Mouse (Mus musculus): ENCODE data around the gene Mpdz. TPM values are rescaled to one million over a fixed set of nuclear protein-coding genes. Genes with fewer than 3 reads are reported as not detected.

Mpdz gene
- 0.40 and 0.81 TPM in 2 replicates for polyA plus RNA-seq (2012; ENCODE audit: insufficient read depth, insufficient read length, missing spikeins)

DNA sequence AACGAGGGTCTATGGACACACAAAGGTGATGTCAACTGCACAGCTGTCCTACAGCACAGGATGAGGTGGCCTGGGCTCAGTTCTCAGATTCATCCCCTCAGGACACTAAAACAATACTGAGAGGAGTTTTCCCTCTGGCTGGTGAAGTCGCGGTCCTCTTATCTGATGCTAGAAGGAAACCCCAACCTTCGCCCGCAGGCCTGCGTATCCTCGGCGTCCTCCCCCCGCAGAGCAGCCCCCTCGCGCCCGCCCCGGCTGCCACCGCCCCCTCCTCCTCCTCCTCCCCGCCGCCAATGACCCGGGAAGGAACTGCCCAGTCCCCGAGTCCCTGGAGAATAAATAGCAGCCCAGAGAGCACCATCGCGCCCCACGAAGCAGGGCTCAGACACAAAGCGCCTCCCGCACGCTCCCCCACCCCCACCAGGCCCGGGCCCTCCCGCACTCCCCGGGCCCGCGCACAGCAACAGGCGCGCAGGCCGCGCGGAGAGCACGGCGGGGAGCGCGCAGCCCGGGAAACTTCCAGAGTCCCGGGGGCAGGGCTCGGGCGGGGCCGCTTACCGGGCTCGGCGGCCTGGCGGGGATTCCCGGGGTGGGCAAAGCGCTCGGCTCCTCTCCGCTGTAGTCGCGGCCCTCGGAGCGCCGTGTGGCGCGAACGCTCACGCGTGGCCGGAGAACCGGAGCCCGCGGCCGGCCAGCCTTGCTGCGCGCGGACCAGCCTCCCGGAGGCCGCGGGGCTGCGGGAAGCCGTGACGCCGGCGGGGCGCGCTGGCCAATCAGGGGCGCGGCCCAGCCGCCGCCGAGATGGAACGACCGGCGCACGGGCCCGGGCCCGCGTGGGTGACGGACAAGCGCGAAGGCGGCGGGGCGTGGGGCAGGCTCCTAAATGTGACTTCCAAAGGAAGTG lies at the start of gene Mpdz:
Gene Mpdz (minus strand): TSS at position 738 of the 904 bp plus-strand sequence.
- no peak for TF ChIP-seq CTCF (IDR thresholded peaks at IDR 0.05; ENCODE audit: low read depth, low read length)
- TF ChIP-seq POLR2A (IDR thresholded peaks at IDR 0.05; ENCODE audit: borderline replicate concordance, low read depth, low read length), result no peak
- Histone ChIP-seq H3K27ac (ENCODE audit: insufficient read depth, low read depth, low read length) (no peak within 1 kb of the TSS), H3K4me3 (ENCODE audit: insufficient read depth, low read length) (no peak within 1 kb of the TSS), H3K4me1 (ENCODE audit: control insufficient read depth, insufficient read depth, low read length) (no peaks in the 10 kb centered on the region)

DNA sequence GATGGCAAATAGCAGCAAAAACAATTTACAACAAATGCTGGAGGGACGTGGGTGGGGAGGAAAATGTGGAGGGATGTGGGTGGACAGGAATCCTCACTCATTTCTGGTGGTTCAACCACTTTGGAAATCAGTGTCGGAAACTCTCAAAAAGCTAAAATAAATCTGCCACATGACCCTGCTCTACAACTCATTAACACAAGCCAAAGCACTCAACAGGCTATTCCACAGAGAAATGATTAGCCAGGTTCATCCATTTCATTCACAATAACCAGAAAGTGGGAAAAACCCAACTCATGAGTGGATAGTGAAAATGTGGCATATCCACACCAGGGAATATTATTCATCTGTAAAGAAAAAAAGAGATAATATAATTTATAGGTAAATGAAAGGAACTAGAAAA lies 47.9 kb upstream of the Mpdz start:
- no peak overlapping the region for H3K4me3 ChIP-seq (ENCODE audit: insufficient read depth, low read length)
- no peaks in the 10 kb centered on the region for H3K4me1 ChIP-seq (ENCODE audit: control insufficient read depth, insufficient read depth, low read length)
- no peak for TF ChIP-seq CTCF (IDR thresholded peaks at IDR 0.05; ENCODE audit: low read depth, low read length)
- TF ChIP-seq POLR2A (IDR thresholded peaks at IDR 0.05; ENCODE audit: borderline replicate concordance, low read depth, low read length), result no peak
- no peak overlapping the region for H3K27ac ChIP-seq (ENCODE audit: insufficient read depth, low read depth, low read length)

DNA sequence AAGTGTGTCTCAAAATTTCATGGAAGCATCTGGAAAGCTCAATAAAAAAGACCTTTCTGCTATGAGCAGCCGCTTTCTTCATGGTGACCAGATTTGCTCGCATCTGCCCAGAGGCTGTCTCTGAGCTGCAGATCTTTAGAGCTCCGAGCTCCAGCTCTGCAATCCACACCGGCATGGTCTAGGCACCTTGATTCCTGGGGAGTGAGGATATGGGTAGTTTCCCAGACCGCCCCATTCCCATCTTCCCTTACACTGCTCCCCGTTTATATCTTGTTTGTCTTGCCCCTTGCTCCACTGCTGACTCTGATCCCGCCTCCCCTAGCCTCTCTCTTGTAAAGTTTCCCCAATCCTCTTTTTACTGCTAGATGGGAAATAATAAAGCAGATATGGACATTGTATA lies 42.0 kb upstream of the Mpdz start:
- no peak overlapping the region for H3K4me3 ChIP-seq (ENCODE audit: insufficient read depth, low read length)
- TF ChIP-seq CTCF (IDR thresholded peaks at IDR 0.05; ENCODE audit: low read depth, low read length) (no peak), POLR2A (IDR thresholded peaks at IDR 0.05; ENCODE audit: borderline replicate concordance, low read depth, low read length) (no peak)
- no peaks in the 10 kb centered on the region for H3K4me1 ChIP-seq (ENCODE audit: control insufficient read depth, insufficient read depth, low read length)
- H3K27ac ChIP-seq (ENCODE audit: insufficient read depth, low read depth, low read length), result no peak overlapping the region

DNA sequence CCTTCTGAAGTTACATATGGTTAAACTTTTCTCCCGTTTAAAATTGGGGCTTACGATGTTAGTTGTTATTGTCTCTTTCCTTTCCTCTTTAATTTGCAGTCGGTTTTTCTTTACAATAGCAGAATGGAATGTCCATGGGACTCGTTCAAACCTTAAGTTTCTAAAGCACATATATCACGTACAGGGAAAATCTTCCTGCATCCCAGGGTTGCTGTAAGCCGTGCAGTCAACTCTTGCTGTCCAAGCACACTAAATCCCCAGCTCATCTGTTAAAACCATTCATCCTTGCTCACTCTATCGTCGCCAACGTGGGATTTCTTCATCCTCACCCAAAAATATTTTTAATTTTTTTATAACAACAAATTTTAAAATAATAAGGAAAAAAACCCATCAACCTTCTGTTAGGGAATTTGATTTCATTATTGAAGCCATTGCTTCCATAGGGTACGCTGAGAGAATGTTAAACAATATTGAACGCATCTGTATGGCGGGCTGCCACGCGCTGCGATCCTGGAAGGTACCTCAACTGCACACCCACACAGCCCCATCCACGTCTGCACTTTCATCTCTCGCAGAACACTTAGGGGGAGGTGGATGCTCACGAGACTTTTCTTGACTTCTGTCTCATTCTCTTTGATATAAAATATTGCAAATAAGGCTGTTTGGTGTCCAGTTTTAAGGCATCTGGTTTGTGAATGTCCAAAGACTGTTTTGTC lies 41.4 kb upstream of the Mpdz start:
- TF ChIP-seq CTCF (IDR thresholded peaks at IDR 0.05; ENCODE audit: low read depth, low read length), result no peak
- no peak for TF ChIP-seq POLR2A (IDR thresholded peaks at IDR 0.05; ENCODE audit: borderline replicate concordance, low read depth, low read length)
- Histone ChIP-seq H3K4me1 (ENCODE audit: control insufficient read depth, insufficient read depth, low read length) (no peaks in the 10 kb centered on the region), H3K4me3 (ENCODE audit: insufficient read depth, low read length) (no peak overlapping the region), H3K27ac (ENCODE audit: insufficient read depth, low read depth, low read length) (no peak overlapping the region)

DNA sequence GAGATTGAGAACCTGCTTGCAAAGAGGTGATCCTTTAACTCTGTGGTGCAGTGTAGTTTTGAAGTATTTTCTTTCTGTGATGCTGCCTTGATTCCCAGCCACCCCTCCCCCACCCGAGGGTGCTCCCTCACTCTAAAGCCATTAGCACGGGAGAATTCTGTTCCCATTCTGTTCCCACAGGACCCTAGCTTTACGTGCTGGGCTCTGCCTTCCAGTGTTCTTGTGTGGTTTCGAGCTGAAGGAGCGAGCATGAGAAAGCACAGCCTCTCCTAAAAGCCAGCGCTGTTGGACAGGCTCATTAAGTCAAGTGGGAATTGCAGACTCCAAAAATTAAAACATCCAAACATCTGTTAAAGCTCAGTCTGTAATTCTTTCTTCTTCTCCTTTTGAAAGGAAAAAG lies 40.5 kb upstream of the Mpdz start:
- no peak overlapping the region for H3K27ac ChIP-seq (ENCODE audit: insufficient read depth, low read depth, low read length)
- no peak for TF ChIP-seq POLR2A (IDR thresholded peaks at IDR 0.05; ENCODE audit: borderline replicate concordance, low read depth, low read length)
- H3K4me1 ChIP-seq (ENCODE audit: control insufficient read depth, insufficient read depth, low read length), result no peaks in the 10 kb centered on the region
- no peak overlapping the region for H3K4me3 ChIP-seq (ENCODE audit: insufficient read depth, low read length)

DNA sequence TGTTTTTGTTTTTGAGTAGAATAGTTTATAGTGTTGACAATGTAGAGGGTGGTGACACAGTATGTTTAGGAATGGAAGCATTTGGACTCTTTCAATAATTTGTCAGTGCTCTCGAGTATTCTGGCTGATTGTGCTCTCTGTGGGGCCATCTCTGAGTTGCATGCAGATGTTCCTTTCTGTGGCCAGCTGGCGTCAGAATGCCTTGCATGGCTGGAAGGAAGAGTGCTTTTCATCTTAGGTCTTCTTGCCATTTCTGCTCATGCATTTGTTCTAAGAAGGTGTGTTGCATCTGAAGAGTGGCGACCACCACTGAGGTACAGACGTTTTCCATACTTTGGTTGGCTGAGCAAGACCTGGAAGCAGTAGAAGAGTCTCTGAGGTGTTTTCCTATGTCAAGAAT lies 24.2 kb upstream of the Mpdz start:
- no peak for TF ChIP-seq POLR2A (IDR thresholded peaks at IDR 0.05; ENCODE audit: borderline replicate concordance, low read depth, low read length)
- no peak for TF ChIP-seq CTCF (IDR thresholded peaks at IDR 0.05; ENCODE audit: low read depth, low read length)
- Histone ChIP-seq H3K4me1 (ENCODE audit: control insufficient read depth, insufficient read depth, low read length) (no peaks in the 10 kb centered on the region), H3K4me3 (ENCODE audit: insufficient read depth, low read length) (no peak overlapping the region), H3K27ac (ENCODE audit: insufficient read depth, low read depth, low read length) (no peak overlapping the region)

DNA sequence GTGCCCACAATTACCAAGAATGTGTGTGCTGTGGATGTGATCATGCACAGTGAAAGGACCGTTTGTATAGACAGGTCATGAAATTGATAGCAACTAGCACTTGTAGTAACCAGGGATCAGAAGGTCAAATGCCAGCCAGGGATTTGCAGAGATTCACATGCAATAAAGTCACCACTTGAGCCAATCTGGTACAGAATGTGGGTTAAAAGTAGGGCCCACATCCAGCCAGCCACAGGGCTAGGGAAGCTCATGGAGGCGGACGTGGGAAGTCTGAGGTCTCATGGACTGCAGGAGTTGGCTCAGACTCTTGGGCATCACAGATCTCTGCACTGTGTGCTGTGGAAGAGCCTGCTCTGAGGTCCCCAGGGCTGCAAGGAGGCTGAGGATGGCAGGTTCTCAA lies 22.6 kb upstream of the Mpdz start:
- H3K4me1 ChIP-seq (ENCODE audit: control insufficient read depth, insufficient read depth, low read length), result no peaks in the 10 kb centered on the region
- H3K4me3 ChIP-seq (ENCODE audit: insufficient read depth, low read length), result no peak overlapping the region
- H3K27ac ChIP-seq (ENCODE audit: insufficient read depth, low read depth, low read length), result no peak overlapping the region

DNA sequence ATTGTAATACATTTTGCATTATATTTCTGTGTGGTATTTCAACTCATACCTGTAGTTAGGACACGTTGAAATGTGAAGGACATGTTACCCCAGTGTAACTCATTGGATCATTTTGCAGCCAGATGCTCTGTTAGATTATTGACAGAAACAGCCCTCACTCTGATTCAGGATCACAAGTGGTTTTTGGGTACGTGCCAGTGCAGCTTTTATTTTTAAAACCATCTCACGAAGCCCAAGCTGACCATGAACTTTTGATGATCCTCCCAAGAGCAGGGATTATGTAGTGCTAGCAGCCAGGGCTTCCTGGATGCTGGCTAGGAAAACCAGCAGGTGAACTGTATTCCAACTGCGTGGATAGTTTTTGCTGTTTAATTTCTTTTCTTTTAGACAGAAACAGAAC lies 19.6 kb upstream of the Mpdz start:
- Histone ChIP-seq H3K27ac (ENCODE audit: insufficient read depth, low read depth, low read length) (no peak overlapping the region), H3K4me3 (ENCODE audit: insufficient read depth, low read length) (no peak overlapping the region), H3K4me1 (ENCODE audit: control insufficient read depth, insufficient read depth, low read length) (no peaks in the 10 kb centered on the region)
- TF ChIP-seq CTCF (IDR thresholded peaks at IDR 0.05; ENCODE audit: low read depth, low read length) (no peak), POLR2A (IDR thresholded peaks at IDR 0.05; ENCODE audit: borderline replicate concordance, low read depth, low read length) (no peak)

More for the DNA sequence above, 22.6 kb upstream of the Mpdz start:
- TF ChIP-seq POLR2A (IDR thresholded peaks at IDR 0.05; ENCODE audit: borderline replicate concordance, low read depth, low read length), result no peak

DNA sequence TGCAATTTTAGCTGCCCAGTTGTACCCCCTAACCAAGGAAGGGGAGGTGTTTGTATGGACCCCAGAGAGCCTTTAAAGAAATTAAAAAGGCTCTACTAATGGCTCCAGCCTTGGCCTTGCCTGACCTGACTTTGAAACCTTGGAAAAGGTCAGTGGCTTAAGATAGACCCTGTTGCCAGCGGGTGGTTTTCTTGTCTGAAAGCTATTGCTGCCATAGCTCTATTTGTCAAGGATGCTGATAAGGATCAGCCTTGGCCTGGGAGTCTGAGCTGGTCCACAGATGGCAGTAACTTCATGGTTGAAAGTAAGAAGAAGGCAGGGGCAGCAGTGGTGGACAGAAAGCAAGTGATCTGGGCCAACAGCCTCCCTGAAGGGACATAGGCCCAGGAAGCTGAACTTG lies 16.3 kb upstream of the Mpdz start:
- H3K27ac ChIP-seq (ENCODE audit: insufficient read depth, low read depth, low read length), result no peak overlapping the region
- TF ChIP-seq CTCF (IDR thresholded peaks at IDR 0.05; ENCODE audit: low read depth, low read length) (no peak), POLR2A (IDR thresholded peaks at IDR 0.05; ENCODE audit: borderline replicate concordance, low read depth, low read length) (no peak)
- H3K4me1 ChIP-seq (ENCODE audit: control insufficient read depth, insufficient read depth, low read length), result no peaks in the 10 kb centered on the region
- H3K4me3 ChIP-seq (ENCODE audit: insufficient read depth, low read length), result no peak overlapping the region

DNA sequence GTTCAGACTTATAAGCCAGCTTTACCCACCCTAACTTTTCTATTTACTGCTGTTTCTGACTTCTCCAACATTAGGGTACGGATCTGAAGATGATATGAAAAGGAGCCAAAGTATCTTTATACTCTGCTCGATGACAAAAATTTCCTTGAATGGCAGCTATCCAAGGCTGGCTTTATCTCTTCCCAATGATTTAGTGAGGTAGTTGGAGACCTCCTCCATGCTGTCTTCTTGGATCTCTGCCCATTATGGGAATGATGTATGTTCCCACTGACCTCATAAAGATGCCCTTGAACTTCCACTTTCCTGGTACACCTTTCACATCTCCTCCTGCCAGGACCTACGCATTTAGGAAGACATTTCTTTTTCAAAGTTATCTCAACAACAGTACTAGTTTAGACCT lies 11.2 kb upstream of the Mpdz start:
- no peak for TF ChIP-seq POLR2A (IDR thresholded peaks at IDR 0.05; ENCODE audit: borderline replicate concordance, low read depth, low read length)
- no peak for TF ChIP-seq CTCF (IDR thresholded peaks at IDR 0.05; ENCODE audit: low read depth, low read length)
- no peak overlapping the region for H3K4me3 ChIP-seq (ENCODE audit: insufficient read depth, low read length)

More for the DNA sequence above, 11.2 kb upstream of the Mpdz start:
- Histone ChIP-seq H3K27ac (ENCODE audit: insufficient read depth, low read depth, low read length) (no peak overlapping the region), H3K4me1 (ENCODE audit: control insufficient read depth, insufficient read depth, low read length) (no peaks in the 10 kb centered on the region)
